Mouse (Mus musculus) hindbrain, embryonic 11.5 days (tissue): ENCODE data around the gene Mmachc. TPM values are rescaled to one million over a fixed set of nuclear protein-coding genes. Genes with fewer than 3 reads are reported as not detected.

Experiments
- ATAC-seq: fragments of 200-750 bp; cut with Nextera tagmentation; 2 replicates; pipeline ENCODE4 v1.8.0; 2017; ENCODE audit warnings: mild to moderate bottlenecking, moderate TSS enrichment, moderate library complexity; ENCODE audit not compliant: low FRiP score
- DNase-seq: peaks from one replicate; pipeline ENCODE4 v3.0.0-alpha.2; 2015; ENCODE audit warnings: low spot score
- H3K27ac ChIP-seq: fragments of 300-500 bp; sonication (generic); 2 replicates; pipeline ENCODE4 v1.5.1; 2014; ENCODE audit warnings: mild to moderate bottlenecking, low read depth, low read length
- H3K27me3 ChIP-seq: fragments of 300-500 bp; sonication (generic); 2 replicates; pipeline ENCODE4 v1.6.1; 2014; ENCODE audit warnings: mild to moderate bottlenecking, low read length, moderate library complexity, mixed read lengths; ENCODE audit not compliant: control insufficient read depth, insufficient read depth
- H3K36me3 ChIP-seq: fragments of 300-500 bp; sonication (generic); 2 replicates; pipeline ENCODE4 v1.6.1; 2014; ENCODE audit warnings: mild to moderate bottlenecking, low read length, moderate library complexity, mixed read lengths; ENCODE audit not compliant: control insufficient read depth, insufficient read depth
- H3K4me1 ChIP-seq: fragments of 300-500 bp; sonication (generic); replicated peaks from 2 replicates; pipeline ENCODE4 v1.6.1; 2014; ENCODE audit warnings: low read length, mixed read lengths; ENCODE audit not compliant: control insufficient read depth, insufficient read depth
- H3K4me2 ChIP-seq: fragments of 300-500 bp; sonication (generic); replicated peaks from 2 replicates; pipeline ENCODE4 v1.6.1; 2014; ENCODE audit warnings: mild to moderate bottlenecking, low read depth, low read length
- H3K4me3 ChIP-seq: fragments of 300-500 bp; sonication (generic); 2 replicates; pipeline ENCODE4 v1.5.1; 2014; ENCODE audit warnings: low read depth, low read length
- H3K9ac ChIP-seq: fragments of 300-500 bp; sonication (generic); 2 replicates; pipeline ENCODE4 v1.6.1; 2014; ENCODE audit warnings: low read depth, low read length
- H3K9me3 ChIP-seq: fragments of 300-500 bp; sonication (generic); 2 replicates; pipeline ENCODE4 v1.6.1; 2016; ENCODE audit warnings: low read length; ENCODE audit not compliant: control insufficient read depth
- WGBS: fragments of 180-500 bp; shearing (Covaris S2); extraction: QIAGEN DNeasy Blood & Tissue Kit; methylation state at CpG from one replicate; pipeline ENCODE4 v1.1.7; 2014; 5-methylcytosine and 5-hydroxymethylcytosine counted together
- polyA plus RNA-seq: library from polyadenylated mRNA; unstranded; fragments of >200 nt; fragmentation: Nextera tagmentation; extraction: Ambion mirVana; gene quantifications from 2 replicates; pipeline ENCODE4 v1.2.1, GENCODE M21; 2014

Mmachc gene
- polyA plus RNA-seq, 1 experiment from 2014 or later, result 30.9 TPM

GRCm38 (mm10) chr4:116722230-116722629 lies 14.0 kb upstream of the Mmachc start:
- Histone ChIP-seq H3K4me1 (0 out of 2 replicates have a peak, but pooled peaks cover 2% of the 10 kb centered on the region), H3K9me3 (no peaks in the 10 kb centered on the region), H3K9ac (no peak overlapping the region), H3K27ac (no peak overlapping the region), H3K4me3 (no peak overlapping the region), H3K4me2 (no peak overlapping the region), H3K36me3 (no peaks in the 10 kb centered on the region), H3K27me3 (0 out of 2 replicates have a peak, but pooled peaks cover 2% of the 10 kb centered on the region)
- WGBS, result 41% methylated on average over 7 of the region's 7 CpGs
- ATAC-seq, result no peak
- no peak for DNase-seq

DNA sequence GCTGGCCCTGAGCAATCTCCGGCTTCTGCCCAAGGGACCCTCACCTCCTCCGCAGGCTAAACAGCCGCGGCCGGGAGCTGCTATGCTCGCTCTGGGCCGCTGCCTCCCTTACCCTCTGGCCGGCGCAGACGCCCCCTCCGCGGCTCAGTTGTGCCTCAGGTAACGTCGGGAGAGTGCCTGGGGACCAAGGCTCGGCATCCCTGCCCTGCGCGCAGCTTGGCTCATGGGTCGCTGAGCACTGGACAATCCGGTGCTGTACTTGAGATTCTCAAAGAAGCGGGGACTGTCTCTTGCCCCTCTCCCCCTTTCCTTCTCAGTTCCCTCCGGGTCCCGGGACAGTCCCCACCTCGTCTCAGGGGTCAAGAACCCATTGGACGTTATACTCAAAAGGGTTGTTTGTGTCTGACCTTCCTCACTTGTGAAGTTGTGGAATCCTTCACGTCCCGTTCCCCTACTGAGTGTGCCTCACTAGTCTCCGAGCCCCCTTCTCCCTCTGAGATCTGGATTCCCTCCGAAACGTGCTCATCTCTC lies 13.0 kb upstream of the Mmachc start:
- no peak; the same call in 1 of the 2 replicates for ATAC-seq
- Histone ChIP-seq H3K27me3 (0 out of 2 replicates have a peak, but pooled peaks cover 2% of the 10 kb centered on the region), H3K4me1 (0 out of 2 replicates have a peak, but pooled peaks cover 2% of the 10 kb centered on the region), H3K9me3 (no peaks in the 10 kb centered on the region), H3K4me2 (peak overlapping the region; percentile 86), H3K9ac (peak overlapping the region; percentile 74), H3K36me3 (no peaks in the 10 kb centered on the region), H3K4me3 (peak overlapping the region; percentile 67), H3K27ac (peak overlapping the region; percentile 65; the same call in 1 of the 2 replicates)
- under 1% methylated on average over 29 of the region's 29 CpGs for WGBS
- no peak for DNase-seq

DNA sequence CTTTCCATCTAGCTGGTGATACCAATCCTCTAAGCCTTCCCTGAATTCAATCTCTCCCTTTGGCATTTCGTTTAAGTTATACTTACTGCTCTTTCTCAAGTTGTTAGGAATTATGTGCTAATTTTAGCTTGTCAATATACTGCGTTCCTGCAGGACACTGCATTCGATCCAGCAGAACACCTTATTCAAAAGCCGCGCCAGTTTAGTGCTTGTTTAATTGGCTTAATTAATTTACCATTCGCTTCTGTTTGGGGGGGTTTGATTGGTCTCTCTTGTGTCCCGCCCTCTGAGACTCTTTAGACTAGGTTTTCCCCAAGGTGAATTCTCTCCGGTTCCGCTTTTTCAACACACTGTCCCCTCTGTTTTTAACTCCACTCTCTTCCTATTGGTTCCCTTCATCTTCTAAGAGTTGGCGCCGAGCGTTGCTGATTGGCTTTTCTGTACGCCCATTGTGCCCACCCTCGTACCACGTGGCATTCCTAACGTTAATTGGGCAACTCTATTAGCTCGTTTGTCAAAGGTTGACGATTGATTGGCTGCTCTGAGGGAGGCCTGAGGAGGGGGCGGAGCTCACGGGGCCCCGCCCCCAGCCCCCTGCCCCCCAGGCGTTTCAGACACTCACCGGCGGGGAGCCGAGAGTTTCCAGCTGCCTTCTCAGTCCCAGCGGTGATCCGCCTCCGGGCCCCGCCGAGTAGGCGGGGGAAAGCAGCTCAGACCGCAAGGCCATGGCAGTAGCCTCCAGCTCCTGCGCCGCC lies 12.3 kb upstream of the Mmachc start, which contains the start of gene Tesk2:
Gene Tesk2 (plus strand): TSS at position 606 of the 755 bp plus-strand sequence.
- H3K4me3 ChIP-seq, result peak within 1 kb of the TSS; percentile 67
- H3K27me3 ChIP-seq, result 0 out of 2 replicates have a peak, but pooled peaks cover 2% of the 10 kb centered on the region
- peak within 1 kb of the TSS; percentile 65; the same call in 1 of the 2 replicates for H3K27ac ChIP-seq
- no peaks in the 10 kb centered on the region for H3K9me3 ChIP-seq
- peak within 1 kb of the TSS; percentile 86 for H3K4me2 ChIP-seq
- peak within 1 kb of the TSS; percentile 74 for H3K9ac ChIP-seq
- DNase-seq (peak; percentile 94), ATAC-seq (peak; percentile 97)
- 0 out of 2 replicates have a peak, but pooled peaks cover 2% of the 10 kb centered on the region for H3K4me1 ChIP-seq
- H3K36me3 ChIP-seq, result no peaks in the 10 kb centered on the region
- WGBS, result under 1% methylated on average over 31 of the region's 34 CpGs

DNA sequence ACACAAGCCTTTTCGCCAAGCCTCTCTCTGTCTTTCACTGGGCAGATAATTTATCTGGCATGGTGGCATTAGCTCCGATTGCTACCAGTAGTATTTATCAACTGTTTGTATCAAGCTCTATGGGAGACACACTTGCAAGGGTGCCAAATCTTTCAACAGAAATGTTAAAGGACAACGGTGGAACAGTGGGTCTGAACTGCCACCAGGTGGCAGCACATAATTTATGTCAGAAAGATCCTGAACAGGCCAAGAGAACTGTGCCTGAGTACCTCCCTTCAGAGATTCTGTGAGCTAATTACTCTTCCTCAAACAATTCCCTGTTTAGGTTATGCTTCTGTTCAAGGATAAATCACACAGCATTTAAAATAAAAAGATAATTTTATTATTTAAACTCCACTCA lies 11.2 kb upstream of the Mmachc start:
- H3K4me1 ChIP-seq, result 0 out of 2 replicates have a peak, but pooled peaks cover 2% of the 10 kb centered on the region
- no peaks in the 10 kb centered on the region for H3K36me3 ChIP-seq
- peak; percentile 81 for DNase-seq
- H3K27me3 ChIP-seq, result 0 out of 2 replicates have a peak, but pooled peaks cover 2% of the 10 kb centered on the region
- H3K4me2 ChIP-seq, result no peak overlapping the region
- H3K9me3 ChIP-seq, result no peaks in the 10 kb centered on the region
- H3K4me3 ChIP-seq, result no peak overlapping the region
- H3K9ac ChIP-seq, result no peak overlapping the region
- no peak for ATAC-seq
- WGBS, result 21% methylated on average over 3 of the region's 3 CpGs
- H3K27ac ChIP-seq, result no peak overlapping the region

DNA sequence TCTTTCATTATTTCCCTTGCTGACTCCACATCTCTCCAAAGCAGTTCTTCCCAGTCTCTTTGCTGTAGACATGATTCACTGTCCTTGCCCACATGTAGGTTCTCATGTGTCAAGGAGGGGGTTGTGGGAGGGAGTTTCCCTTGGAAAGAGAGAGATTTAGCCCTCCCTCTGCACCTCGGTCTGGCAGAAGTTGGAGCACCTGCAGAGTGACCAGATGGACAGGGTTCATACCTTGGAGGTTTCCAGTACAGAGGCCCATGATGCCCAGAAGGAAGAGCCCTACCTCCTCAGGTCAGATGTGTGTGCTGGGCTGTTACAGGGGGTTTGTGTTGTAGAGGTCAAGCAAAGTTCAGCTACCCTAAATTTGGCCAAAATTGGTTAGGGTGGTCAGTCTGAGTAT lies 4.3 kb upstream of the Mmachc start:
- WGBS, result 80% methylated on average over 1 of the region's 1 CpGs
- ATAC-seq, result no peak
- no peak overlapping the region for H3K4me2 ChIP-seq

GRCm38 (mm10) chr4:116710154-116710553 lies 1.9 kb upstream of the Mmachc start:
- Histone ChIP-seq H3K36me3 (no peaks in the 10 kb centered on the region), H3K27me3 (no peaks in the 10 kb centered on the region), H3K9me3 (no peaks in the 10 kb centered on the region), H3K27ac (no peak overlapping the region), H3K4me3 (no peak overlapping the region), H3K4me2 (no peak overlapping the region), H3K9ac (no peak overlapping the region), H3K4me1 (peaks cover 2% of the 10 kb centered on the region; the same call in 1 of the 2 replicates)
- ATAC-seq, result no peak
- no peak for DNase-seq
- 89% methylated on average over 2 of the region's 2 CpGs for WGBS

More for the DNA sequence above, 4.3 kb upstream of the Mmachc start:
- no peak for DNase-seq
- Histone ChIP-seq H3K4me3 (no peak overlapping the region), H3K36me3 (no peaks in the 10 kb centered on the region), H3K9ac (no peak overlapping the region), H3K27me3 (no peaks in the 10 kb centered on the region), H3K4me1 (peaks cover 2% of the 10 kb centered on the region; the same call in 1 of the 2 replicates), H3K27ac (no peak overlapping the region), H3K9me3 (no peaks in the 10 kb centered on the region)

DNA sequence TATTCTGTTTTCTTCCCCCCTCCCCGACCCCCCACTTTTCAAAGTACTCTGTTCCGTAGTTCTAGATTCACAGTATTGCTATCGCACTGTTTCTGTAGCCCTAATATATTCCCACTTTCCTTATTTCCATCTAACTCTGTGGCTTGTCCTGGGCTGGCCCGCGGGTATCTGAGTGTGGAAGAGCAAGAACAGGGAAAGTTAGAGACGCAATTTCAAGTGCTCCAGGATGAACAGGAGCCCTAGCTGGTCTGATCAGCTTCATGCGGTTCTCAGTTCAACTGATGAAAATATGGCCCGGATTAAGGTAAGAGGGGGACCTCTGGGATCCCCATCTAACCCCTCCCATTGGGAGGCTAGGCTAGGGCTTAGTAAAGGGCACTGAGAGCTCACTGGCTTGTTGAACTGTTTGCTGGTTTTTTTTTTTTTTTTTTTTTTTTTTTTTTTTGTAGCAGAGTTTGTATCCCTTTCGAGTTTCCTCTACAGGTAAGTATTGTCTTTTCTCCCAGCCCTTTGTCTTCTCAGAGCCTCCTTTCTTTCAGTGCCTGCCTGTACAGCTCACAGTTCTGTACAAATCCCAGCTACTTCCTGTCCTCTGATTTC lies 685 bp upstream of the Mmachc start:
- Histone ChIP-seq H3K27ac (no peak overlapping the region), H3K4me3 (peak overlapping the region; percentile 59), H3K9ac (peak overlapping the region; percentile 51), H3K9me3 (no peaks in the 10 kb centered on the region), H3K4me1 (peaks cover 2% of the 10 kb centered on the region; the same call in 1 of the 2 replicates), H3K27me3 (no peaks in the 10 kb centered on the region), H3K36me3 (no peaks in the 10 kb centered on the region), H3K4me2 (peak overlapping the region; percentile 72)
- ATAC-seq (peak; percentile 33), DNase-seq (no peak)
- WGBS, result 10% methylated on average over 9 of the region's 9 CpGs

DNA sequence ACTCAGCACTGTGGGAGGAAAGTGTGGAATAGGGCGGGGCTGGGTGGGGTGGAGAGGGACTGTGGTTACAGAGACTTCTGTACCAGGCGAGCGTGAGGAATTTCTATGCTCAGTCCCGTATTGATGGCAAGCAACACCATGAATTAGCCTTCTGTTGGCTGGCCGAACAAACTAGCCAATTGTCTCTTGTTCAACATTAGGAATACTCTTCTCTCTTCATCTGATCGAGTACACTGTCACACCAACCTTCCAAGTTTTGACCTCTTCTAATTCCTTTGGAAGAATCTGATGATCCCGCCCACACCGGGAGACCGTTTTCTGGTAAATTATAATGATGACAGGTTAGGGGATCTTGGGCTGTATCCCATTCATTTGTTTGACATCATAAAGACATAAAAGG lies 540 bp downstream of the Mmachc start:
- Histone ChIP-seq H3K4me3 (peak overlapping the region; percentile 59), H3K4me1 (peaks cover 2% of the 10 kb centered on the region; the same call in 1 of the 2 replicates), H3K36me3 (no peaks in the 10 kb centered on the region), H3K4me2 (peak overlapping the region; percentile 74), H3K9me3 (no peaks in the 10 kb centered on the region), H3K9ac (peak overlapping the region; percentile 70), H3K27me3 (no peaks in the 10 kb centered on the region), H3K27ac (0 out of 2 replicates have a peak overlapping the region, but pooled peaks have one; percentile 17)
- ATAC-seq (peak; percentile 4; the same call in 1 of the 2 replicates), DNase-seq (no peak)
- WGBS, result 23% methylated on average over 9 of the region's 9 CpGs
